Mouse (Mus musculus) left cerebral cortex, adult 2 months (tissue): Measurements from ENCODE around the gene Tmprss13. TPM values are rescaled to one million over a fixed set of nuclear protein-coding genes. Genes with fewer than 3 reads are reported as not detected.

Experiments
- DNase-seq, 2 experiments: peaks; one replicate each; pipeline ENCODE4 v3.0.0; 2021 to 2022; ENCODE audit warnings: low spot score in 2 of 2, mixed read lengths in 1 of 2; ENCODE audit errors: extremely low spot score in 1 of 2
- H3K27ac ChIP-seq: fragments of 200-600 bp; 2 replicates; pipeline ENCODE4 v1.8.1; 2022
- H3K4me3 ChIP-seq: fragments of 200-600 bp; 2 replicates; pipeline ENCODE4 v1.8.1; 2022
- CTCF ChIP-seq: fragments of 200-600 bp; IDR thresholded peaks from 2 replicates; pipeline ENCODE4 v1.8.1; 2022; ENCODE audit warnings: antibody characterized with exemption, mild to moderate bottlenecking, moderate library complexity
- intact Hi-C: fragments of 180-260 bp; cut with DNase I; formaldehyde crosslinking; loops from one replicate; pipeline ENCODE4 v1.15.1; 2025
- total RNA-seq, 2 experiments: library from RNA; stranded (reverse); gene quantifications; 2 replicates each; pipeline ENCODE4 v1.2.3; 2021

The Tmprss13 gene
- total RNA-seq, 2 experiments from 2014 or later, result not detected

- intact Hi-C loops, result loop anchor here (1.0 kb wide), 1 partner anchor 43 kb away; no protein-coding TSS in a partner anchor
- H3K4me3 ChIP-seq, result no peak overlapping the region
- H3K27ac ChIP-seq, result no peak overlapping the region
- peak; percentile 65 for TF ChIP-seq CTCF
- DNase-seq, result no peak
Measured at GRCm38 (mm10) chr9:45345516-45345915, 26.6 kb downstream of the Tmprss13 start.

DNA sequence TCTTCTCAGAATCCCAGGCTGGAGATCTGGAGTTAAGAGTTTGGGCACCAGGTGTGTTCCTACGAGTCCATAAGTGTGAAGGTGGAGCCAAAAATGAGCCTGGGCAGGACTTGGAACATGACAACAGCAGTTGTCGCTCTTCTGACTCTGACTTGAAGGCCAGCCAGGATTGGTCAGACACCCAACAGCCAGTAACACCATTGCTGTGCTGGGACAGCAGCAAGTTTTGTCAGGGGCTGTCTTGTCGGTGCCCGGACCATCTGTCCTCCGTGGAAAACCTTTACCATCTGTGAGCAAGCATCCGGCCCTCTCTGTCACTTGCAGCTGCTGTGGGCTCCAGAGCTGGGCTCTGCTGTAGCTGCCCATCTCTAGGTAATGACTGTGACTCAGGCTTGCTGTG is 27.4 kb downstream of the Tmprss13 start:
- intact Hi-C loops, result no loop called here
- no peak overlapping the region for H3K27ac ChIP-seq
- TF ChIP-seq CTCF, result no peak
- no peak for DNase-seq
- H3K4me3 ChIP-seq, result no peak overlapping the region

DNA sequence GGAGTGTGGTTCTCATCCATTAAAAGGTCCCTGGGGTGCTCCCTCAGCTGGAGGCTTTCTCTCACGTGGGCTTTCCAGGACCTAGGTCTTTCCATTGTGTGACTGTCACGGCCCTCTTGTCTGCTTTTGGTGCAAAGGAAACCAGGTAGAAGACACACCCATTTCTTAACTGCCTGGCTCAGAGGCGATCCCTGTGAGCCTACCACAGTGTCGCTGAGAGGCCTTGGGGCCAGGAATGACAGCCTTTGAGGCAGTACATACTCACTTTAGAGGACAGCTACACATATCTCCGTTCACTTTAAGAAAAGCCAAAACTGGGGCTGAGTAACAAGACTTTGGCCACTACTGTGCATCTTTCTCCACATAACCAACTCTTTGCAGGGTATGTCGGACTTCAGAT is 29.7 kb downstream of the Tmprss13 start:
- no peak for TF ChIP-seq CTCF
- DNase-seq, result no peak
- intact Hi-C loops, result no loop called here
- Histone ChIP-seq H3K4me3 (no peak overlapping the region), H3K27ac (no peak overlapping the region)

- intact Hi-C loops, result no loop called here
- no peak overlapping the region for H3K4me3 ChIP-seq
- no peak for DNase-seq
- no peak for TF ChIP-seq CTCF
- no peak overlapping the region for H3K27ac ChIP-seq
Measured at GRCm38 (mm10) chr9:45349181-45349580, 30.3 kb downstream of the Tmprss13 start.

- no peak for TF ChIP-seq CTCF
- Histone ChIP-seq H3K27ac (no peak overlapping the region), H3K4me3 (no peak overlapping the region)
- DNase-seq, result no peak
- intact Hi-C loops, result no loop called here
Measured at GRCm38 (mm10) chr9:45349851-45350250, 31.0 kb downstream of the Tmprss13 start.

- DNase-seq, result no peak
- Histone ChIP-seq H3K27ac (no peak overlapping the region), H3K4me3 (no peak overlapping the region)
- no peak for TF ChIP-seq CTCF
- intact Hi-C loops, result no loop called here
Measured at GRCm38 (mm10) chr9:45355192-45355591, 36.3 kb downstream of the Tmprss13 start.

- no peak for TF ChIP-seq CTCF
- intact Hi-C loops, result no loop called here
- H3K4me3 ChIP-seq, result no peak overlapping the region
- no peak for DNase-seq
- H3K27ac ChIP-seq, result no peak overlapping the region
Measured at GRCm38 (mm10) chr9:45358356-45358755, 39.5 kb downstream of the Tmprss13 start.

GRCm38 (mm10) chr9:45362051-45362461 is 43.2 kb downstream of the Tmprss13 start:
- Histone ChIP-seq H3K4me3 (no peak overlapping the region), H3K27ac (no peak overlapping the region)
- intact Hi-C loops, result no loop called here
- no peak for DNase-seq
- no peak for TF ChIP-seq CTCF

DNA sequence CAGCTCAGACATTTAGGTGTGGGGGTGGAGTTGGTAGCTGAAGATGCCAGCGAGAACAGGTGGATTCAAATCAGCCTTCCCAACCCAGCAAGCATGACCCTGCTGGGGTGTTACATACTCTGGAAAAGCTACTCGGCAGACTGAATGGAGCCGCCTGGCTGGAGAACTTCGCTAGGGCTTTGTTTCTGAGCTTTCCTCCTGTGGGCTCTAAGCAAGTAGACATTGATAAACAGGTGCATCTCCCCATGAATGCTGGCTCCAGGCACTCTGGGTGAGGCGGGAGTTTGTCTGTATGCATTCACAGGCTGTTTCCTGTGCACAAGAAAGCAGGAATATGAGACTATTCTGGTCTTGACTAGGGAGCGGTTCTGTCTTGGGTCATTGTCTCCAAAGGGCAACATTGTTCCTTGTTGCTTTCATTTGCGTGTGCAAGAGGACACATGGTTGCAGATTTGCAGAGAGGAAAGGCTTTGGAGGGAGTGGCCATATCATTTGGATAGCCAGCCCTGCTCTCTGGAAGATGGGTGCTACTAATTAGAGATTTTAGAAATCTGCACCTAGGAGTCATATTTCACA is 44.8 kb downstream of the Tmprss13 start:
- TF ChIP-seq CTCF, result no peak
- DNase-seq, result no peak
- Histone ChIP-seq H3K4me3 (no peak overlapping the region), H3K27ac (no peak overlapping the region)
- intact Hi-C loops, result no loop called here

DNA sequence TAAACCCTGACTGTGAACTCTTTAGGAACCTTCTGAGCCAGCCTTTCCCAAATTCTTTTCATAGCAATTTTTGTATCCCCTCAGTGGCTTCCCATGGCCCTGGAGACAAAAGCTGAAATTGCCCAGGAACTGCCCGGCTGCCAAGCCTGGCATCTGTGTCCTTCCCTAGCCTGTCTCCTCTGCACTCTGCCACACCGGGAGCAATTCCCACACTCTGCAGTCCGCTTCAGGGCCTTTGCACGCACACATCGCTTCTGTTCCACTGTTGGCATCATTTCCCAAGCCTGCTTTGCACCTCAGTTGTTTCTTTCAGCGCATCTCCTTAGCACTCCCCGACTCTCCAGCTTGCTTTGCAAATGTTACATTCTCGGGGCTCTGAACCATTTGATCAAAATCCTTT is 48.8 kb downstream of the Tmprss13 start:
- Histone ChIP-seq H3K4me3 (no peak overlapping the region), H3K27ac (no peak overlapping the region)
- intact Hi-C loops, result no loop called here
- TF ChIP-seq CTCF, result no peak
- DNase-seq, result no peak

DNA sequence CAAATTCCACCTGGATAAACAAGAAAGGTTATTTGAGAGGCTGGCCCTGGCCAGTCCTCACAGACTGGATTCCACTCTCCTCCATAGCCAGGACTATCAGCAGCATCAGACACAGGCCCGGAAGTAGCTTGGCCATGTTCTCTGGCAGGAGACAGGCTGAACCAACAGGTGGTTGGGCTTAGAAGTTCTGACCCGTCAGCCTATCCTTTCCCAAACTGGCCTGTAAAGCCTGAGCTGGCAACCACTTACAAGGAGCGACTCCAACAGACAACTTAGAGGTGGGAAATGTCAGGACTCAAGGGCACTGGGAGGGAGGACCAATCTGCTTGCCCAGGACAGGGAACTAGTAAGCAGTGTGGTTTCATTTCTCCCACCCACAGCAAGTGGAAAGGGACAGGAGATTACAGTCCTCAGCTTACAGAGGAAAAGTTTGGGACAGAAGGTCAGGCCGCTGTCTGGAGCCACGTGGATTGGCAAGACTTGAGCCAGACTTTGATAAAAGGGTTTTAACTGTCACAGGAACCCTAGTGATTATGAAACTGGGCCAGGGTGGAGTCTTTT is 49.5 kb downstream of the Tmprss13 start:
- intact Hi-C loops, result no loop called here
- TF ChIP-seq CTCF, result no peak
- no peak for DNase-seq
- Histone ChIP-seq H3K27ac (no peak overlapping the region), H3K4me3 (no peak overlapping the region)

DNA sequence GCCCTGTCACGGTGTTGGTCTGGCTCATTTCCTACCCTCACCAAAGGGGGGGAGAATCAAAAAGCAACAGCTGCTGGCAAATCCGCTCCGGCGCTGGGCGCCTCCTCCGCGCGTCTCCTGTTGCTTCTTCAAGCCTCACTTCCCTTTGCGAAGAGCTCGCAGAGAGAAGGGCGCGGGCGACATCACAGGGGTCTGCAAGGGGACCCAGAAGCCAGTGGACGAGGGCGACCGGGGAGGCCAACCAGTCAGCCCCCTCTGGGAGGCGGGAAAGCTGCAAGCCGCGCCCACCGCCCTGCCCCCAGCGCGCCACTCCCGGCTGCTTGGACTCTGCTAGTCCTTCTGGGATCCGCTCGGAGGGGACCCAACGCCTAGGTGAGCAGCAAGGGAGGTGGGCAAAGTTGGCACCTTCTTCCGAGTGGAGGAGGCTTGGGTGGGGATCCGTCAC is 51.2 kb downstream of the Tmprss13 start, which contains the start of gene Fxyd6:
TSS of gene Fxyd6 (plus strand) at position 69 of the 445 bp plus-strand sequence.
- TF ChIP-seq CTCF, result no peak
- Histone ChIP-seq H3K27ac (peak within 1 kb of the TSS; percentile 70), H3K4me3 (peak within 1 kb of the TSS; percentile 57)
- intact Hi-C loops, result no loop called here
- DNase-seq, result peak; percentile 40 to 46
